Mouse (Mus musculus) heart, embryonic 16.5 days (tissue): ENCODE data around the gene Umps. TPM values are rescaled to one million over a fixed set of nuclear protein-coding genes. Genes with fewer than 3 reads are reported as not detected.
A peak's percentile ranks its signal among the peaks of the same experiment; 100 is the strongest.

ENCODE experiments used
- ATAC-seq: fragments of 200-750 bp; cut with Nextera tagmentation; replicated peaks from 2 replicates; pipeline ENCODE4 v1.8.0; 2017; ENCODE audit warnings: moderate number of reproducible peaks; ENCODE audit not compliant: insufficient read depth, low FRiP score; ENCODE audit errors: extremely low read depth
- H3K27ac ChIP-seq: fragments of 300-500 bp; sonication (generic); 2 replicates; pipeline ENCODE4 v1.5.1; 2014; ENCODE audit warnings: mild to moderate bottlenecking, low read length, control low read depth, moderate library complexity
- H3K27me3 ChIP-seq: fragments of 300-500 bp; sonication (generic); 2 replicates; pipeline ENCODE4 v1.6.1; 2014; ENCODE audit warnings: low read length, mixed read lengths; ENCODE audit not compliant: control insufficient read depth, insufficient read depth
- H3K36me3 ChIP-seq: fragments of 300-500 bp; sonication (generic); 2 replicates; pipeline ENCODE4 v1.6.1; 2014; ENCODE audit not compliant: control insufficient read depth, insufficient read depth
- H3K4me1 ChIP-seq: fragments of 300-500 bp; sonication (generic); 2 replicates; pipeline ENCODE4 v1.6.1; 2014; ENCODE audit warnings: low read length, mixed read lengths; ENCODE audit not compliant: control insufficient read depth, insufficient read depth
- H3K4me2 ChIP-seq: fragments of 300-500 bp; sonication (generic); 2 replicates; pipeline ENCODE4 v1.6.1; 2014; ENCODE audit warnings: low read depth, mild to moderate bottlenecking, control low read depth, low read length
- H3K4me3 ChIP-seq: fragments of 300-500 bp; sonication (generic); 2 replicates; pipeline ENCODE4 v1.5.1; 2014; ENCODE audit warnings: mild to moderate bottlenecking, control low read depth, low read length
- H3K9ac ChIP-seq: fragments of 300-500 bp; sonication (generic); 2 replicates; pipeline ENCODE4 v1.6.1; 2014; ENCODE audit warnings: low read length, control low read depth
- H3K9me3 ChIP-seq: fragments of 300-500 bp; sonication (generic); replicated peaks from 2 replicates; pipeline ENCODE4 v1.6.1; 2016; ENCODE audit warnings: low read length; ENCODE audit not compliant: control insufficient read depth
- WGBS: fragments of 180-500 bp; shearing (Covaris S2); extraction: QIAGEN DNeasy Blood & Tissue Kit; methylation state at CpG from one replicate; pipeline ENCODE4 v1.1.7; 2014; 5-methylcytosine and 5-hydroxymethylcytosine counted together
- polyA plus RNA-seq: library from polyadenylated mRNA; unstranded; fragments of >200 nt; fragmentation: Nextera tagmentation; extraction: Ambion mirVana; gene quantifications from 2 replicates; pipeline ENCODE4 v1.2.1, GENCODE M21; 2015

Gene Umps
- polyA plus RNA-seq, 1 experiment from 2014 or later = 30.7 TPM

DNA sequence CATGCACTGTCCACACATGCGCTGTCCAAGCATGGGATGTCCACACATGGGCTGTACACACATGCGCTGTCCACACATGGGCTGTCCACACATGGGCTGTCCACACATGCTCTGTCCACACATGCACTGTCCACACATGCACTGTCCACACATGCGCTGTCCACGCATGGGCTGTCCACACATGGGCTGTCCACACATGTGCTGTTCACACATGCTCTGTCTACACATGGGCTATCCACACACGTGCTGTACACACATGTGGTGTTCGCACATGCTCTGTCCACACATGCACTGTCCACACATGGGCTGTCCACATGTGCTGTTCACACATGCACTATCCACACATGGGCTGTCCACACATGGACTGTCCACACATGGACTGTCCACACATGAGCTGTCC is 16.9 kb upstream of the Umps start:
- Histone ChIP-seq H3K27me3 (no peaks in the 10 kb centered on the region), H3K4me2 (no peak overlapping the region), H3K4me1 (no peaks in the 10 kb centered on the region), H3K9ac (no peak overlapping the region), H3K27ac (no peak overlapping the region), H3K9me3 (no peaks in the 10 kb centered on the region), H3K36me3 (no peaks in the 10 kb centered on the region), H3K4me3 (no peak overlapping the region)
- no peak for ATAC-seq
- WGBS = 95% methylated on average over 6 of the region's 6 CpGs

- Histone ChIP-seq H3K9ac (no peak overlapping the region), H3K9me3 (no peaks in the 10 kb centered on the region; the same call in 1 of the 2 replicates), H3K4me1 (no peaks in the 10 kb centered on the region), H3K4me2 (no peak overlapping the region), H3K27me3 (no peaks in the 10 kb centered on the region), H3K4me3 (no peak overlapping the region), H3K27ac (no peak overlapping the region), H3K36me3 (no peaks in the 10 kb centered on the region)
- no peak for ATAC-seq
- 64% methylated on average over 2 of the region's 2 CpGs for WGBS
These were observed 13.0 kb upstream of the Umps start for GRCm38 (mm10) chr16:33979855-33980254.

DNA sequence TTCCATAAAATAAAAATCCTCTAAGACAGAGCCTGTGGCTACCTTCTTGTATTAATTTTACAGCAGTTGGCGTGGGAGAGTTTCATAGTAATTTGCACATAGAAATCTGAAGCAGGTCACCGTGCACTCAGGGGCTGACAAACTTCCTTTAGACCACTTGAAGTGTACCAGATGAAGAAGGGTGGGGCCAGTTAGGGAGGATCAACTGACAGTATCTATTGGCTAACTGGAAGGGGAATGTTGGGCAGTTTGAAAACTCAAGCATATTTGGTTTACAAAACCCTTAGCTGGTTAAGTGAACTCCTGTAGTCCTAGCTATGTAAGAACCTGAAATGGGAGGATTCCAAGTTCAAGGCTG is 424 bp upstream of the Umps start:
- no peak for ATAC-seq
- H3K36me3 ChIP-seq = peaks cover 4% of the 10 kb centered on the region
- peak overlapping the region; percentile 96 for H3K4me2 ChIP-seq
- H3K4me1 ChIP-seq = peaks cover 10% of the 10 kb centered on the region
- peak overlapping the region; percentile 93 for H3K9ac ChIP-seq
- peak overlapping the region; percentile 50; the same call in 1 of the 2 replicates for H3K27ac ChIP-seq
- peak overlapping the region; percentile 98 for H3K4me3 ChIP-seq
- no peaks in the 10 kb centered on the region for H3K9me3 ChIP-seq
- no peaks in the 10 kb centered on the region for H3K27me3 ChIP-seq
- 65% methylated on average over 2 of the region's 2 CpGs for WGBS

GRCm38 (mm10) chr16:33965878-33966537 is 830 bp downstream of the Umps start:
- Histone ChIP-seq H3K4me2 (peak overlapping the region; percentile 96), H3K27me3 (no peaks in the 10 kb centered on the region), H3K9ac (peak overlapping the region; percentile 93), H3K36me3 (peaks cover 11% of the 10 kb centered on the region), H3K4me3 (peak overlapping the region; percentile 98), H3K9me3 (no peaks in the 10 kb centered on the region), H3K4me1 (peaks cover 10% of the 10 kb centered on the region), H3K27ac (peak overlapping the region; percentile 74)
- WGBS = 13% methylated on average over 15 of the region's 15 CpGs
- peak; percentile 24; the same call in 1 of the 2 replicates for ATAC-seq

DNA sequence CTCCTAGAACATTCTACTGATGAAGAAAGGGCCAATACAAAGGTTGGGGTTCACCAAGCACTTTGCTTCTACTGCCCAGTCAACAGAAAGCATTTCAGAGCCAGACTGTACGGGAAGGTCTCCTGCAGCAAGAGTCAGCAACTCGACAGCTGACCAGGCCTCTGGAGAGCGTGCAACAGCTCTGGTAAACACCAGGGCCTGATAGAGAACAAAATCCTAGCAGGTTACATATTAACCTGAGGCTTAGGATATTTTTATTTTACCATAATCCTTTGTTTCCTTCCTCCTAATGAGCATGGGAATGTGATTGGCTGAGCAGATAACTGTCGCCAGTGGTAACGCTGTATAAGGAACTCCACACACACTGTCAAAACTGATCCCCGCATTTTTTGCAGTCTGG is 3.3 kb downstream of the Umps start:
- H3K9ac ChIP-seq = no peak overlapping the region
- no peaks in the 10 kb centered on the region for H3K9me3 ChIP-seq
- no peaks in the 10 kb centered on the region for H3K27me3 ChIP-seq
- peaks cover 28% of the 10 kb centered on the region for H3K36me3 ChIP-seq
- peaks cover 10% of the 10 kb centered on the region for H3K4me1 ChIP-seq
- no peak overlapping the region for H3K27ac ChIP-seq
- H3K4me3 ChIP-seq = no peak overlapping the region
- no peak for ATAC-seq
- no peak overlapping the region for H3K4me2 ChIP-seq
- WGBS = 84% methylated on average over 6 of the region's 6 CpGs

DNA sequence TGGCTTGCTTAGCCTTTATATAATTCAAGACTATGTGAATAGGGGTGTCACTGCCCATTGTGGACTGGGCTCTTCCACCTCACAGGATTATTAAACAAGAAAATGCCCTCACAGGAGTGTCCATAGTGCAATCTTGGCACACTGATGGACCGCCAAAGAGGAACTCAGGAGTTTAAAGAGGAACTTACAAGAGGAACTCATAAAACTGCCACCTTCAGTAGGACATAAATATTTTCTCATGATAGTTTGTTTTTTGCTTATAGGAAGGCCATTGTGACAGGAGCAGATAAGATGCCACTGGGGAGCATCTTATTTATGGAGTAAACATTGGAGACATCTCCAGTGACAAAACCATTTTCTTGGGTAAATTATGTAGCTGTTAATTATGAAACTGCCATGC is 12.0 kb downstream of the Umps start:
- Histone ChIP-seq H3K9ac (no peak overlapping the region), H3K27ac (no peak overlapping the region), H3K27me3 (no peaks in the 10 kb centered on the region), H3K4me1 (no peaks in the 10 kb centered on the region), H3K36me3 (peaks cover 41% of the 10 kb centered on the region), H3K4me3 (no peak overlapping the region), H3K9me3 (no peaks in the 10 kb centered on the region), H3K4me2 (no peak overlapping the region)
- 89% methylated on average over 1 of the region's 1 CpGs for WGBS
- ATAC-seq = no peak

DNA sequence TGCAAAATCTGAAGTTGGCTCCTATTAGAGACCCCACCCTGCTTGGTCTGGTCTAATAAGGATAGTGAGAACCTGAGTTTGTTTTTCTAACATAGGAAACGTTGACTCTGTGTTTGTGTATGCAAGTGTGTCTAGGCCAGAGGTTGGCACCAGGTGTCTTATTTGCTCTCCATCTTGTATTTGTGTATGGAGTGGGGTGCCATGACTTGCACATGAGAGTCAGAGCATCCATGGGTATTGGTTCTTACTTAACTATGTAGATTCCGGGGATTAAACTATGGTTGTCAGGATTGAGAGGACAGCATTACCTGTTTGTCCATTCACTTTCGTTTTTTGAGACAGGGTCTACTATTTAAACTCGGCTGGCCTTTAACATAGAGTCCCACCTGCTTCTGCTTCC is 13.8 kb downstream of the Umps start:
- H3K4me3 ChIP-seq = no peak overlapping the region
- WGBS = 82% methylated on average over 4 of the region's 4 CpGs
- H3K4me1 ChIP-seq = no peaks in the 10 kb centered on the region
- no peak for ATAC-seq
- H3K27me3 ChIP-seq = no peaks in the 10 kb centered on the region
- no peak overlapping the region for H3K9ac ChIP-seq
- H3K4me2 ChIP-seq = no peak overlapping the region
- no peak overlapping the region for H3K27ac ChIP-seq
- H3K9me3 ChIP-seq = no peaks in the 10 kb centered on the region
- peaks cover 42% of the 10 kb centered on the region for H3K36me3 ChIP-seq

DNA sequence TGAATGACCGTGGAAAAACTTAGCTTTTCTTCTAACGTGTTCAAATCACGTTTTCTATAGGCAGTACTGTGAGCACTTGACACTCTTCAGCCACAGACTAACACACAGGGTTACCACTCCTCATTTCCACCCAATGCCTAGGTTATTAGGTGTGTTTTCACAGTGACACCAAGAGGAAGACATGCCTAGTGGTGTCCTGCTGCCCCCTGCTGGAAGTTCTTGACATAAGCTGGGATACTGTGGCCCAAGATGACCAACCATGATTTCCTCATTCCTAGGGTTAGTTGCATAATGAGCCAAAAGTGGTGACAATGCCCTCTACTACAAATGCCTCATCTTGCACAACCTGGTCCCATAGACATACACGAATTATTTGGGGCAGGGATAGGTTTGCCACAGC is 16.0 kb downstream of the Umps start:
- Histone ChIP-seq H3K27me3 (no peaks in the 10 kb centered on the region), H3K27ac (no peak overlapping the region), H3K36me3 (peaks cover 32% of the 10 kb centered on the region), H3K4me2 (no peak overlapping the region), H3K9me3 (no peaks in the 10 kb centered on the region), H3K9ac (no peak overlapping the region), H3K4me1 (peaks cover 4% of the 10 kb centered on the region), H3K4me3 (no peak overlapping the region)
- peak; percentile 71 for ATAC-seq
- WGBS = 20% methylated on average over 4 of the region's 4 CpGs

DNA sequence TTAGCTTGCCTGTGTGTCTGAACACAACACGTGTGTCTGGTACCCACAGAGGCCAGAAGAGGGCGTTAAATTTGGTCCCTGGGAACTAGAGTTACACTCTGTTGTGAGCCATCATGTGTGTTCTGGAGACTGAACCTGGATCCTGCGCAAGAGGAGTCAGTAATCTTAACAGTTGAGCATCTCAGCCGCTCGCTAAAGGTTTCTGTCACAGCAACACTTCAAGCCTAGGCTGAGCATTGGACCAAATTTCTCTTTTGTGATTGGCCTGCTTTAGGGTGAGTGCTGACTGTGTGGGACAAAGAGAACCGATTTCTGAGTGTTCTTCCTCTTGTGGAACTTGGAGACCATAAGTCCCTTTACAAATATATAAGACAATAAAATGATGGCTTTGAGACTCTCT is 16.5 kb downstream of the Umps start:
- 76% methylated on average over 6 of the region's 6 CpGs for WGBS
- H3K4me3 ChIP-seq = no peak overlapping the region
- peaks cover 8% of the 10 kb centered on the region for H3K4me1 ChIP-seq
- no peaks in the 10 kb centered on the region for H3K27me3 ChIP-seq
- no peak overlapping the region for H3K9ac ChIP-seq
- no peak overlapping the region for H3K27ac ChIP-seq
- ATAC-seq = no peak; the same call in 1 of the 2 replicates
- H3K36me3 ChIP-seq = peaks cover 27% of the 10 kb centered on the region
- no peak overlapping the region for H3K4me2 ChIP-seq
- H3K9me3 ChIP-seq = no peaks in the 10 kb centered on the region
